Mouse (Mus musculus): Measurements from ENCODE around the gene Prlr. TPM values are rescaled to one million over a fixed set of nuclear protein-coding genes. Genes with fewer than 3 reads are reported as not detected.

Prlr gene
- polyA plus RNA-seq, 1 experiment = 82.0 TPM

DNA sequence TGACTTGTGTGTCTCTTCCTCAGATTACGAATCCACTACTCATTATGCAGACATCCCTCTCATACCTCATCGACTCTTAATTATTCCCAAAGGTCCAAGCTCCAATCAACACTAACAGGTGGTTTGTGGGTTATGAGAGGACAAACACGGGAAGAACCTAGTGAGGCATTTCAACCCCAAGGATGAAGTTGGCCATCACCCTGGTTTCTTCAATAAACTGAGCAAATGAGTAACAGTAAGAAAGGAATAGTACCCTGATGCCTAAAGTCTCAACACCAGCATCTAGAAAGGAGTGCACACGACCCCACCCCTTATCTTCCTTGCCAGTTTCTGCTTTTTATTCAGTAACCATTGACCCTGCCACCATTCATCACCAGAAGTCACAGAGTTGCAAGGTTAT, 100.4 kb downstream of the Prlr start:
- 43% methylated on average over 4 of the region's 4 CpGs for WGBS
- Histone ChIP-seq H3K4me1 (ENCODE audit: control insufficient read depth, insufficient read depth, low read length) (peaks cover 7% of the 10 kb centered on the region; the same call in 1 of the 2 replicates), H3K27ac (ENCODE audit: insufficient read depth, low read depth, low read length) (no peak overlapping the region), H3K27me3 (replicated peaks; ENCODE audit: control insufficient read depth, insufficient read depth, low read length) (no peaks in the 10 kb centered on the region), H3K36me3 (ENCODE audit: control insufficient read depth, insufficient read depth, low read length) (no peaks in the 10 kb centered on the region), H3K4me3 (ENCODE audit: insufficient read depth, low read depth, low read length) (no peak overlapping the region)
- no peak for TF ChIP-seq CTCF (conservative IDR thresholded peaks at IDR 0.05; ENCODE audit: insufficient read depth, insufficient read length, low read depth, low read length)
- no peak for TF ChIP-seq POLR2A (IDR thresholded peaks at IDR 0.05; ENCODE audit: low read depth, low read length)
- peak; percentile 84 for DNase-seq

DNA sequence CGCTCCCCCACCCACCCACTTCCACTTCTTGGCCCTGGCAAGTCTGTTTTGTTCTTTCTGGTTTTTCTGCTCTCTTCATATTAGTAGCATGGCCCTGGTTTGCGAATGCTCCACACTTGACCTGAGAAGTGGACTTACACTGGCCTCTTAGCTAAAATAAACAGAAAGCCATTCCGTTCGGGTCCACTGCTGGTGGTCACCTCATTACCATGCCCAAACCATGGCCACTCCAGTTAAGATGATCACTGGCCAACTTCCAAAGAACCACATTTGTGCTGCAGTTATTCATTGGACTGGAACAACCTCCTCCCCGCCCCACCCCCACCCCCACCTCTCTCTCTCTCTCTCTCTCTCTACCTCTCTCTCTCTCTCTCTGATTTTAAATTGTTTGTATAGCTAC, 104.5 kb downstream of the Prlr start:
- H3K4me1 ChIP-seq (ENCODE audit: control insufficient read depth, insufficient read depth, low read length) = peaks cover 12% of the 10 kb centered on the region; the same call in 1 of the 2 replicates
- peak; percentile 95 for DNase-seq
- TF ChIP-seq CTCF (conservative IDR thresholded peaks at IDR 0.05; ENCODE audit: insufficient read depth, insufficient read length, low read depth, low read length) (no peak), POLR2A (IDR thresholded peaks at IDR 0.05; ENCODE audit: low read depth, low read length) (no peak)
- no peak overlapping the region for H3K4me3 ChIP-seq (ENCODE audit: insufficient read depth, low read depth, low read length)
- 39% methylated on average over 5 of the region's 5 CpGs for WGBS
- no peak overlapping the region for H3K27ac ChIP-seq (ENCODE audit: insufficient read depth, low read depth, low read length)
- H3K36me3 ChIP-seq (ENCODE audit: control insufficient read depth, insufficient read depth, low read length) = no peaks in the 10 kb centered on the region
- H3K27me3 ChIP-seq (replicated peaks; ENCODE audit: control insufficient read depth, insufficient read depth, low read length) = no peaks in the 10 kb centered on the region

- Histone ChIP-seq H3K4me1 (ENCODE audit: control insufficient read depth, insufficient read depth, low read length) (peaks cover 12% of the 10 kb centered on the region; the same call in 1 of the 2 replicates), H3K36me3 (ENCODE audit: control insufficient read depth, insufficient read depth, low read length) (no peaks in the 10 kb centered on the region), H3K27me3 (replicated peaks; ENCODE audit: control insufficient read depth, insufficient read depth, low read length) (no peaks in the 10 kb centered on the region), H3K4me3 (ENCODE audit: insufficient read depth, low read depth, low read length) (no peak overlapping the region), H3K27ac (ENCODE audit: insufficient read depth, low read depth, low read length) (no peak overlapping the region)
- TF ChIP-seq CTCF (conservative IDR thresholded peaks at IDR 0.05; ENCODE audit: insufficient read depth, insufficient read length, low read depth, low read length) (no peak), POLR2A (IDR thresholded peaks at IDR 0.05; ENCODE audit: low read depth, low read length) (no peak)
- peak; percentile 85 for DNase-seq
Observed at GRCm38 (mm10) chr15:10283661-10284060, 106.6 kb downstream of the Prlr start.

GRCm38 (mm10) chr15:10296570-10296969, 119.5 kb downstream of the Prlr start:
- no peak for DNase-seq
- H3K4me1 ChIP-seq (ENCODE audit: control insufficient read depth, insufficient read depth, low read length) = no peaks in the 10 kb centered on the region
- 87% methylated on average over 1 of the region's 1 CpGs for WGBS

DNA sequence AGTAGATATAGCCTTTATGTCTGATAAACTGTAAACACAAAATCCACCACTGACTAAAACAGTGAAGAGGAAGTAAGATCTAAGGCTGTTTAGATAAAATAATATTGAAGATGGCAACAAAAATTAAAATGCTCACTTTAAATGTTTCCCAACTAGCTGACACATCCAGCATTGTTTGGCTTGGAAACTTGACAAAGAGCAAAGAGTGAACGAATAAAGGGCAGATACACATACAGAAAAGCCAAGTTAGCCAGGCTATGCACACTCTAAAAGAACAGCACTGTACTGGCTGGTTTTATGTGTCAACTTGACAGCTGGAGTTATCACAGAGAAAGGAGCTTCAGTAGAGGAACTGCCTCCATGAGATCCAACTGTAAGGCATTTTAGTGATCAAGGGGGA, 121.0 kb downstream of the Prlr start:
- Histone ChIP-seq H3K36me3 (ENCODE audit: control insufficient read depth, insufficient read depth, low read length) (no peaks in the 10 kb centered on the region), H3K4me3 (ENCODE audit: insufficient read depth, low read depth, low read length) (no peak overlapping the region), H3K4me1 (ENCODE audit: control insufficient read depth, insufficient read depth, low read length) (no peaks in the 10 kb centered on the region), H3K27me3 (replicated peaks; ENCODE audit: control insufficient read depth, insufficient read depth, low read length) (no peaks in the 10 kb centered on the region), H3K27ac (ENCODE audit: insufficient read depth, low read depth, low read length) (no peak overlapping the region)
- TF ChIP-seq CTCF (conservative IDR thresholded peaks at IDR 0.05; ENCODE audit: insufficient read depth, insufficient read length, low read depth, low read length) (no peak), POLR2A (IDR thresholded peaks at IDR 0.05; ENCODE audit: low read depth, low read length) (no peak)
- DNase-seq = peak; percentile 19
- WGBS = 61% methylated on average over 1 of the region's 1 CpGs

More at GRCm38 (mm10) chr15:10296570-10296969, 119.5 kb downstream of the Prlr start:
- TF ChIP-seq POLR2A (IDR thresholded peaks at IDR 0.05; ENCODE audit: low read depth, low read length) (no peak), CTCF (conservative IDR thresholded peaks at IDR 0.05; ENCODE audit: insufficient read depth, insufficient read length, low read depth, low read length) (no peak)
- no peaks in the 10 kb centered on the region for H3K36me3 ChIP-seq (ENCODE audit: control insufficient read depth, insufficient read depth, low read length)
- H3K4me3 ChIP-seq (ENCODE audit: insufficient read depth, low read depth, low read length) = no peak overlapping the region
- H3K27me3 ChIP-seq (replicated peaks; ENCODE audit: control insufficient read depth, insufficient read depth, low read length) = no peaks in the 10 kb centered on the region
- no peak overlapping the region for H3K27ac ChIP-seq (ENCODE audit: insufficient read depth, low read depth, low read length)

GRCm38 (mm10) chr15:10299467-10299866, 122.4 kb downstream of the Prlr start:
- DNase-seq = no peak
- H3K27ac ChIP-seq (ENCODE audit: insufficient read depth, low read depth, low read length) = no peak overlapping the region
- H3K27me3 ChIP-seq (replicated peaks; ENCODE audit: control insufficient read depth, insufficient read depth, low read length) = no peaks in the 10 kb centered on the region
- WGBS = 88% methylated on average over 3 of the region's 3 CpGs
- no peak overlapping the region for H3K4me3 ChIP-seq (ENCODE audit: insufficient read depth, low read depth, low read length)
- TF ChIP-seq POLR2A (IDR thresholded peaks at IDR 0.05; ENCODE audit: low read depth, low read length) (no peak), CTCF (conservative IDR thresholded peaks at IDR 0.05; ENCODE audit: insufficient read depth, insufficient read length, low read depth, low read length) (no peak)
- H3K36me3 ChIP-seq (ENCODE audit: control insufficient read depth, insufficient read depth, low read length) = no peaks in the 10 kb centered on the region
- H3K4me1 ChIP-seq (ENCODE audit: control insufficient read depth, insufficient read depth, low read length) = no peaks in the 10 kb centered on the region

DNA sequence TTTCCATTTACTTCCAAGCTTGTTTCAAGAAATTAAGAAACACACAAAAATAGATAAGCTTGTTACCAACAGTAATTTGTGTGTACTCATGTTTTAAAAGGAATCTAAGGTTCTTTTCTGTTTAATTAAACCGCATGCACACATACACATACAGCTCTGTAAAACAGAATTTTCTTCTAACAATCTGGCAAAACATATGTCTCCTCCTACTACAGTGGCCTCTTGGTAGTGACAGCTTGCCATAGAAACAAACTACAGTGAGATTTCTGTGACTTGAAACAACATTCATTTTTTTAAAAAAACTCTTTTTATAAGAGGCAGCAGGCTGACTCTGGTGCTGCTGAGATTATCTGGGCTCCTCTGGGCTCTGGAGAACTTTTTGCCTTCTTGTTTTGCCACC, 129.4 kb downstream of the Prlr start:
- Histone ChIP-seq H3K27me3 (replicated peaks; ENCODE audit: control insufficient read depth, insufficient read depth, low read length) (no peaks in the 10 kb centered on the region), H3K4me1 (ENCODE audit: control insufficient read depth, insufficient read depth, low read length) (no peaks in the 10 kb centered on the region), H3K36me3 (ENCODE audit: control insufficient read depth, insufficient read depth, low read length) (no peaks in the 10 kb centered on the region), H3K27ac (ENCODE audit: insufficient read depth, low read depth, low read length) (no peak overlapping the region), H3K4me3 (ENCODE audit: insufficient read depth, low read depth, low read length) (no peak overlapping the region)
- no peak for TF ChIP-seq POLR2A (IDR thresholded peaks at IDR 0.05; ENCODE audit: low read depth, low read length)
- TF ChIP-seq CTCF (conservative IDR thresholded peaks at IDR 0.05; ENCODE audit: insufficient read depth, insufficient read length, low read depth, low read length) = no peak
- 83% methylated on average over 1 of the region's 1 CpGs for WGBS
- DNase-seq = no peak

Measured in kidney, adult 2 months (tissue).